23 mouse cellular contexts compared by ENCODE assay signal in the genomic region with DNA sequence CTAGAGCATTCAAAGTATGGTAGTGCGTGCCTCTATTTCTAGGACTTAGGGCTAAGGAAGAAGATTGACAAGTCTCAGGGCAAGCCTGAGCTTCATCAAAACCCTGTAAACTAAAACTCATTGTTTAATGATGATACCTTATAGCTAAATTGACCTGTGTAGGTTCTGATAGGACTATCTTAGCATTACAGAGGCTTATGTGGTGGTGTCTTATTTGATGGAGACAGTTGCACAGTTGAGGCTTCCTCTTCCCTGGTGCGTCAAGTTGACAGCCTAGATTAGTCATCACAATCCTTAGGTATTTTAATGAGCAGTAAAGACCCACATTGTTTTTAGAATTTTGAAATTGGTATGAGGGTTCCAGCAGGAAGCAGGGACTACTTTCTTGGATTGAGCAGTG. TPM values are rescaled to one million over a fixed set of nuclear protein-coding genes. Genes with fewer than 3 reads are reported as not detected.
DNase-seq lines count a peak whose midpoint lies in the region; ATAC-seq and TF ChIP-seq lines count a peak whose summit lies in the region.
"Had no signal": no experiment of that assay in that cellular context is flagged by ENCODE, and none has a peak within 500 bp of the region (broad histone marks: within the 10 kb centered on the region; RNA-seq: fewer than 3 reads in every experiment).

No protein-coding gene starts in this region.

- no peak for TF ChIP-seq RAD21 in MEL (IDR thresholded peaks at IDR 0.05; ENCODE audit: low read depth, low read length)

- no peak for TF ChIP-seq EP300 in liver, postnatal 0 days (IDR thresholded peaks at IDR 0.05; ENCODE audit: low read depth)
- peak; percentile 98 for TF ChIP-seq EP300 in MEL (IDR thresholded peaks at IDR 0.05; ENCODE audit: low read depth in 1 of 2, low read length in 2 of 2)

- peak overlapping the region; percentile 11; the same call in 1 of the 2 replicates for H3K27ac ChIP-seq in liver, embryonic 12.5 days
- no peak overlapping the region for H3K27ac ChIP-seq in liver, postnatal 0 days (ENCODE audit: low read depth)
- peak overlapping the region; percentile 71 for H3K27ac ChIP-seq in MEL (ENCODE audit: control insufficient read depth, low read depth, low read length)
- no peak overlapping the region for H3K27ac ChIP-seq in hindbrain, embryonic 10.5 days

- no peak for DNase-seq in liver, postnatal 0 days
- DNase-seq in MEL (ENCODE audit: low read depth, low spot score) (peak; percentile 91), MEL-GATA-1-ER (ENCODE audit: extremely low read depth, low read depth) (peak; percentile 80)
- DNase-seq in hindbrain, embryonic 10.5 days (ENCODE audit: low spot score), result no peak
- no peak for DNase-seq in right cerebral cortex, postnatal 36 days (ENCODE audit: low spot score in 2 of 2)
- DNase-seq: adrenal gland, adult 2 months; adrenal gland, adult 8-10 months; adrenal gland, postnatal 10 days; adrenal gland, postnatal 14 days; adrenal gland, postnatal 25 days; adrenal gland, postnatal 36 days; B cell, adult 2 months; cerebellum, adult 11 months; cerebellum, adult 11-12 months; cerebellum, adult 18-20 months; cerebellum, adult 2 months; cerebellum, adult 8-10 months had no signal

- H3K36me3 ChIP-seq in liver, embryonic 12.5 days, result peaks cover 27% of the 10 kb centered on the region
- H3K36me3 ChIP-seq in liver, postnatal 0 days (replicated peaks; ENCODE audit: insufficient read depth, low read length), result peaks cover 5% of the 10 kb centered on the region
- H3K36me3 ChIP-seq in MEL (ENCODE audit: control insufficient read depth in 1 of 2, insufficient read depth in 2 of 2, low read length in 2 of 2), result peaks cover 1 to 39% of the 10 kb centered on the region in 2 experiments; a peak in 2 of 4 replicates
- H3K36me3 ChIP-seq in hindbrain, embryonic 10.5 days, result no peaks in the 10 kb centered on the region; the same call in 1 of the 2 replicates

- no peak overlapping the region for H3K4me3 ChIP-seq in liver, embryonic 12.5 days
- H3K4me3 ChIP-seq in liver, postnatal 0 days (ENCODE audit: low read depth, low read length), result no peak overlapping the region
- peak overlapping the region in 1 of 2 experiments; percentile 26; a peak in 1 of 4 replicates for H3K4me3 ChIP-seq in MEL (ENCODE audit: control insufficient read depth in 1 of 2, insufficient read depth in 1 of 2, low read depth in 2 of 2, low read length in 2 of 2)
- H3K4me3 ChIP-seq in hindbrain, embryonic 10.5 days, result no peak overlapping the region

- H3K9me3 ChIP-seq in liver, embryonic 12.5 days (replicated peaks), result no peaks in the 10 kb centered on the region
- no peaks in the 10 kb centered on the region for H3K9me3 ChIP-seq in liver, postnatal 0 days (ENCODE audit: low read length)
- H3K9me3 ChIP-seq in MEL (replicated peaks; ENCODE audit: insufficient read depth, low read length), result no peaks in the 10 kb centered on the region
- no peaks in the 10 kb centered on the region for H3K9me3 ChIP-seq in hindbrain, embryonic 10.5 days
- H3K9me3 ChIP-seq: G1E had no signal

- 73% methylated on average over 2 of the region's 2 CpGs for WGBS in liver, embryonic 12.5 days (ENCODE audit: insufficient replicate concordance)
- WGBS in liver, postnatal 0 days (ENCODE audit: insufficient replicate concordance), result 78% methylated on average over 2 of the region's 2 CpGs
- WGBS in hindbrain, embryonic 10.5 days, result 95% methylated on average over 2 of the region's 2 CpGs

- H3K9ac ChIP-seq in liver, embryonic 12.5 days, result no peak overlapping the region
- no peak overlapping the region for H3K9ac ChIP-seq in liver, postnatal 0 days (replicated peaks)
- H3K9ac ChIP-seq in MEL (ENCODE audit: control insufficient read depth, low read depth, low read length, poor library complexity, severe bottlenecking), result no peak overlapping the region

- no peak for TF ChIP-seq CTCF in liver, postnatal 0 days (IDR thresholded peaks at IDR 0.05; ENCODE audit: low read depth)
- TF ChIP-seq CTCF in MEL (IDR thresholded peaks at IDR 0.05 in 2 of 3, conservative IDR thresholded peaks at IDR 0.05 in 1 of 3; ENCODE audit: control insufficient read depth in 1 of 3, insufficient read depth in 1 of 3, low read depth in 2 of 3, low read length in 3 of 3, poor library complexity in 1 of 3, severe bottlenecking in 1 of 3), result no peak

- 0 out of 4 replicates have a peak, but pooled peaks of 1 of the 2 experiments have one; percentile 30 for TF ChIP-seq POLR2A in MEL (IDR thresholded peaks at IDR 0.05; ENCODE audit: control insufficient read depth in 1 of 2, insufficient read depth in 1 of 2, low read depth in 1 of 2, low read length in 2 of 2, poor library complexity in 1 of 2)

- H3K79me2 ChIP-seq in MEL (ENCODE audit: control insufficient read depth, insufficient read depth, low read length, poor library complexity), result peaks cover 17% of the 10 kb centered on the region

- peaks cover 31% of the 10 kb centered on the region for H3K4me1 ChIP-seq in liver, embryonic 12.5 days
- H3K4me1 ChIP-seq in liver, postnatal 0 days (ENCODE audit: insufficient read depth), result peaks cover 7% of the 10 kb centered on the region
- peaks cover 22 to 25% of the 10 kb centered on the region in 2 experiments for H3K4me1 ChIP-seq in MEL (ENCODE audit: control insufficient read depth in 1 of 2, insufficient read depth in 2 of 2, low read length in 2 of 2)
- H3K4me1 ChIP-seq in hindbrain, embryonic 10.5 days (replicated peaks), result peaks cover 5% of the 10 kb centered on the region

- ATAC-seq in liver, embryonic 12.5 days, result no peak
- ATAC-seq in liver, postnatal 0 days, result no peak
- ATAC-seq: activated CD4-positive, CD25-positive, alpha-beta regulatory T cell, adult 4 months; CD4-positive, CD25-positive, alpha-beta regulatory T cell, adult 4 months; Patski had no signal

- H3K4me2 ChIP-seq in liver, embryonic 12.5 days, result no peak overlapping the region
- H3K4me2 ChIP-seq in liver, postnatal 0 days (ENCODE audit: low read depth, low read length), result no peak overlapping the region

- no peaks in the 10 kb centered on the region for H3K27me3 ChIP-seq in liver, embryonic 12.5 days (replicated peaks)
- H3K27me3 ChIP-seq in liver, postnatal 0 days (ENCODE audit: insufficient read depth, low read length), result no peaks in the 10 kb centered on the region
- no peaks in the 10 kb centered on the region for H3K27me3 ChIP-seq in MEL (ENCODE audit: control insufficient read depth in 1 of 2, insufficient read depth in 2 of 2, low read length in 2 of 2)
- H3K27me3 ChIP-seq in hindbrain, embryonic 10.5 days (ENCODE audit: insufficient read depth, poor library complexity, severe bottlenecking), result no peaks in the 10 kb centered on the region
- H3K27me3 ChIP-seq: CH12.LX, Patski had no signal

TF ChIP-seq in MEL, 35 proteins besides CTCF, POLR2A, EP300 and RAD21:
- TF ChIP-seq E2F4 (IDR thresholded peaks at IDR 0.05; ENCODE audit: borderline replicate concordance, low read depth, low read length) (peak; percentile 13; the same call in 1 of the 2 replicates), ZC3H11A (IDR thresholded peaks at IDR 0.05; ENCODE audit: low read depth, low read length) (no peak), MYC (IDR thresholded peaks at IDR 0.05; ENCODE audit: low read depth, low read length) (no peak), NELFE (IDR thresholded peaks at IDR 0.05; ENCODE audit: low read depth, low read length) (peak; percentile 47), CHD2 (IDR thresholded peaks at IDR 0.05; ENCODE audit: low read length) (no peak; the same call in 1 of the 2 replicates), USF1 (IDR thresholded peaks at IDR 0.05; ENCODE audit: low read depth, low read length) (no peak), MYB (IDR thresholded peaks at IDR 0.05; ENCODE audit: low read depth, low read length) (peak; percentile 85), JUND (IDR thresholded peaks at IDR 0.05; ENCODE audit: low read depth, low read length) (peak; percentile 66; the same call in 1 of the 2 replicates), RCOR1 (IDR thresholded peaks at IDR 0.05; ENCODE audit: low read depth, low read length) (peak; percentile 60; the same call in 1 of the 2 replicates), MAZ (IDR thresholded peaks at IDR 0.05; ENCODE audit: low read depth, low read length) (no peak), TAL1 (IDR thresholded peaks at IDR 0.05; ENCODE audit: low read length) (peak; percentile 95), TBP (IDR thresholded peaks at IDR 0.05; ENCODE audit: low read depth, low read length) (0 out of 2 replicates have a peak, but pooled peaks have one; percentile 59), GATA1 (IDR thresholded peaks at IDR 0.05; ENCODE audit: low read depth, low read length) (peak; percentile 95), BHLHE40 (IDR thresholded peaks at IDR 0.05; ENCODE audit: borderline replicate concordance, low read depth, low read length) (peak; percentile 41; the same call in 1 of the 2 replicates), TCF12 (IDR thresholded peaks at IDR 0.05; ENCODE audit: low read depth, low read length) (peak; percentile 96), MAFK (IDR thresholded peaks at IDR 0.05; ENCODE audit: borderline replicate concordance, low read depth, low read length) (0 out of 2 replicates have a peak, but pooled peaks have one; percentile 16), ETS1 (IDR thresholded peaks at IDR 0.05; ENCODE audit: low read depth, low read length) (peak; percentile 87), MXI1 (IDR thresholded peaks at IDR 0.05; ENCODE audit: low read depth, low read length) (0 out of 2 replicates have a peak, but pooled peaks have one; percentile 55), SIN3A (IDR thresholded peaks at IDR 0.05; ENCODE audit: low read length) (peak; percentile 67)

RNA-seq across cellular contexts. Expression of a gene that starts 3.8 kb away (rescaled TPM):
- 22.7 and 23.7 TPM in 2 replicates for polyA plus RNA-seq in liver, embryonic 12.5 days (2016; fragmentation: Nextera tagmentation; extraction: Ambion mirVana)
- 8.1 and 10.1 TPM in 2 replicates for polyA plus RNA-seq in liver, postnatal 0 days (2015; fragmentation: Nextera tagmentation; extraction: Ambion mirVana)
- total RNA-seq in MEL (2012; rRNA removed), result 57.4 and 60.7 TPM in 2 replicates
- polyA plus RNA-seq in MEL (2012; ENCODE audit: insufficient read depth in 1 of 2, insufficient read length in 2 of 2, low read depth in 1 of 2, low replicate concordance in 2 of 2, missing spikeins in 1 of 2), result 100 to 1,000 TPM in 1 of 2 experiments, 10 to 100 TPM in 1; 47.2 to 651 TPM
- polyA plus RNA-seq in hindbrain, embryonic 10.5 days (2016; fragmentation: Nextera tagmentation; extraction: Ambion mirVana), result 35.8 and 40.3 TPM in 2 replicates

RNA-seq across cellular contexts. Expression of a gene that starts 4.0 kb away (rescaled TPM):
- 17.8 and 20.2 TPM in 2 replicates for polyA plus RNA-seq in liver, embryonic 12.5 days (2016; fragmentation: Nextera tagmentation; extraction: Ambion mirVana)
- polyA plus RNA-seq in liver, postnatal 0 days (2015; fragmentation: Nextera tagmentation; extraction: Ambion mirVana), result 9.7 and 10.9 TPM in 2 replicates
- 12.3 and 13.6 TPM in 2 replicates for total RNA-seq in MEL (2012; rRNA removed)
- polyA plus RNA-seq in MEL (2012; ENCODE audit: insufficient read depth in 1 of 2, insufficient read length in 2 of 2, low read depth in 1 of 2, low replicate concordance in 2 of 2, missing spikeins in 1 of 2), result 10 to 100 TPM in 1 of 2 experiments, not detected in 1; 20.6 TPM
- polyA plus RNA-seq in hindbrain, embryonic 10.5 days (2016; fragmentation: Nextera tagmentation; extraction: Ambion mirVana), result 14.7 and 16.6 TPM in 2 replicates

Comparison
In these comparisons a context has a peak if more than half of its experiments do, and no peak if none do; other contexts are left out.
1. H3K27ac ChIP-seq: peak in liver, embryonic 12.5 days (single experiment) and MEL (single experiment); none in liver, postnatal 0 days (single experiment) and hindbrain, embryonic 10.5 days (single experiment).
2. DNase-seq: peak in MEL (single experiment) and MEL-GATA-1-ER (single experiment); none in liver, postnatal 0 days (single experiment), hindbrain, embryonic 10.5 days (single experiment) and right cerebral cortex, postnatal 36 days (0 of 2).